Mouse (Mus musculus): ENCODE results near the gene Mapk14.
A peak's percentile ranks its signal among the peaks of the same experiment; 100 is the strongest.
"Not testable (repeated sequence)": the region's sequence is repeated elsewhere in the genome, so short reads cannot be mapped to it uniquely, and the experiment has no call there.

The Mapk14 gene

DNA sequence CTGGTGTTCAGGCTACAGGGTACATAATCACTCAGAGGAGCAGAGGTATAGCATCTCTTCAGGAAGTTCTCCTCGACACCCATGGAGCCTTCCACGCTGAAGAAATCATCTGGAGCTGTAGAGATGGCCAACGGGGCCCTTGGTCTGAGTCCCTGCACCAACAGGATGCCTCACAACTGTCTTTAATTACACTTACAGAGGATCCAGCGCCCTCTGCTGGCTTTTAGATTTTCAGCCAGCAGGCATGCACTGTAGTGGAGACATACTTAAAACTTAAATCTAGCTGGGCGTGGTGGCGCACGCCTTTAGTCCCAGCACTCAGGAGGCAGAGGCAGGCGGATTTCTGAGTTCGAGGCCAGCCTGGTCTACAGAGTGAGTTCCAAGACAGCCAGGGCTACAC lies 52.8 kb downstream of the Mapk14 start:
- no peak for DNase-seq

DNA sequence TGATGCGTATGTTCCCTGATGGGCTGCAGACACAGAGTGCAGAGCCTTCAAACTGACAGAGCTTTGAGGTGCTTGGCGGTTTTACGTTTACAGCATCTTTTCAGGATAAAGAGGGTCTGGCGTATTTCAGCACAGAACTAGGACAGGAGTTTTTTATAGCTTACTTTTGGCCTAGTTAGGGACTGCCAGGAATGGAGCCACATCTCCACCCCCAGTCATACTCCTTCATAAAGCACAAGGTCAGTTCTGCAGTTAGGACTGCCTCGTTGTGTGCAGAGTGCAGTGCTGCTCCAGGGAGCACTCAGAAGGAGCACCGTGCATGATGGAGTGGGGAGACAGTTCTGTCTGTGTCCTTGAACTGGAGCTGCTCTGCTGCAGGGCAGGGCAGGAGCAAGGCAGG lies 54.6 kb downstream of the Mapk14 start:
- DNase-seq, result no peak

DNA sequence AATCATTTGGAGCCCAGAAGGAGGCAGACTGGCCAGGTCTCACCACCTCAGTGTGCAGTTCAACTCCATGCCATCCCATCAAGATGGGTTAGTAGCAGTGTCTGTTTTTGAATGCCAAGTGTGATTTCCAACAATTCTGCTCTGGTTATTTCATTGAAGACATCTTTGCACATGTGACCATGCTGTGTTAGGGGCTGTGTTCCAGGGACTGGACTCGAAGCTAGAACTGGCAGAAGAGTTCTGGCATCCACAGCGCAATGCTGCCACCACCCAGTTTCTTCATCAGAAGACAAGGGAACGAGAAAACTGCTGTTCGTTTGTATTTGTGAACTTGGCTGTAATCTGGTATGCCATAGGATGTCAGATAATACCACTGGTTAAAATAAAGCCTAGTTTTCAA lies 56.9 kb downstream of the Mapk14 start:
- DNase-seq, result no peak

DNA sequence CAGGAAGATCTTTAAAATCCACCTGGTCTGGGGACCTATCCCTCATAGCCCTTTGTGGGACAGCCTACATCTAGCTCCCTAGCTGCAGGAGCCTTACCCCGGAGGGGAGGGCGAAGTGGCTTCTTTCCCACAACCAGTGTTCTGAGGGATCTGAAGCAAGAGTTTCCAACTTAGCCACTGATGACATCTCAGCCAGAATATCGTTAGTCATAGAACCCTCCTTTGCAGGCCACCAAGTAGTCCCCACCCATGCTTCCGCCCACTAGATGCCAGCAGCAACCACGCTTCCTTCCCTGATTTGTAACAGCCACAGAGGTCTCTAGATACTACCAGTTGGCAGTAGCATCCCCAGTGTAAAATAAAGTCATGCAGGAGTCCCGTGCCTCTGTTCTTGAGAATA lies 59.5 kb downstream of the Mapk14 start:
- peak; percentile 35 to 37 for DNase-seq

DNA sequence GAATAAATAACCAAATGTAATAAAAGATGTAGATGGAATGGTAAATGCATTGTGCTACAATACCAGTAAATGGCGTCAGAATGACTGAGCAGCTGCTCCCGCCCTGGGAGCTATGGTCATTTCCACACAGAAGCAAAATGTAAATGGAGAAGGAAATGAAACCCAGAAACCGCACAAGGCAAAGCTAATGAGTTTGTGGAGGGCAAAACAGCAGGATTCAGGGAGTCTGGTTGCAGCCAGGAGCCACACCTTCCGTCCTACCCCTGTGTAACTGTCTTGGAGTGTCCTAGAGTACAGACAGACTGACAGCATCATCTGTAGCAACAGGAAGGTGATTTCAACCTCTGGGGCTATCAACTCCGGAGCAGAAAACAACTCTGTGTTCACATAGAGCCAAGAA lies 65.3 kb downstream of the Mapk14 start:
- DNase-seq, result no peak

DNA sequence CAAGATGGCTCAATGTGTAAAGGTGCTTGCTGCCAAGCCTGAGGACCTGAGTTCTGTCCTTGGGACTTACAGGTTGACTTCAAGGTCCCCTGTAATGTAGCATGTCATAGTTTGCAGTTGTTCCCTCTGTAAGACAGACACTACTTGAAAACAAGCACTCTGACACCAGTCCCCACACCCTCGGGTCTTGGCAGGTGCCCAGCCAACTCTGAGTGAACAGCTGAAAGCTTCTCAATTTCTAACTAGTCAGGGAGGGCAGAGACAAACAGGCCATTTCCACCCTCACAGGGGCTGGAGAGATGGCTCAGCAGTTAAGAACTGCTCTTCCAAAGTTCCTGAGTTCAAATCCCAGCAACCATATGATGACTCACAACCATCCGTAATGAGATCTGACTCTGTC lies 66.3 kb downstream of the Mapk14 start:
- DNase-seq, result no peak

DNA sequence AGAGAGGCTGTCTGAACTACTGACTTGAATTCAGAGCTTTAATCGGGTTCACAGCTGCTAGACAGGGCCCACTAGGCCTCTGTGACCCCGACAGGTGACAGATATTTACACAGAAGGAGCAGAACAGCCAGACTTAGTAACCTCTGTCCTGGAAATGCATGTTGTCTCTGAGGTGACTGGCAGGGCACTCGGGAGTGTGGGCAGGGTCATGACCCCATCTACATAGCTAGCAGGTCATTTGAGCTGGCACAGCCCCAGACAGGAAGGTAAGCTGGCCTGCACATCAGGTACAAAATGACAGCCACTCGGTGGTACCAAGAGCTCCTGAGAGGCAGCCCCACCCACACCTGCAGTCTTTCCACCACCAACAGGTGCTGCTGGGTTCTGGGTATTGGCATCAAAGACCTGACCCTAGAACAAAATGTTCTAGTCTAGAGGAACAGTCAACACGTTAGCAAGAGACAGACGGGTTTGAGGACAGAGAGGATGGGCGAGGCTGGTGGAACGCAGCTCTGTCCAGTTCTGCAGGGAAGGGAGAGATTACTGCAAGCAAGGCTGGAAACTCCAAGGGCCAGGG lies 69.7 kb downstream of the Mapk14 start:
- DNase-seq, result no peak

DNA sequence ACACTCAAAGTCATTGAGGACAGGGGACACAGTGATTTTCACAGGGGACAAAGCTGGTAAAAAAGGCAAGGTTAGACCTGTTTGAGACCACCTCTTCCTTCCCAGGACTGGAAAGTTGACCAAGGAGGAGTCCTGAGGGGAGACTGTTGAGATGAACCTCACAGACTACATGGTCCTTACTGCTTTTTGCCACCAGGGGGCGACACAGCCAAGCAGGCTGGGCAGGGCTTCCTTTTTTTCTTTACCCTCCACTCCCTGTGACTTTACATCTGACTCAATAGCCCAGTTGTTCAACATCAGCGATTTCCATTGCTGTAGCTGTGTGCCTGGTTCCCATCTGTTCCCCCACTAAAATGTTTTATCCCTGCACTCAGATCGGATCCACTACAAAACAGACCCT lies 70.7 kb downstream of the Mapk14 start:
- DNase-seq, result peak; percentile 72 to 88

DNA sequence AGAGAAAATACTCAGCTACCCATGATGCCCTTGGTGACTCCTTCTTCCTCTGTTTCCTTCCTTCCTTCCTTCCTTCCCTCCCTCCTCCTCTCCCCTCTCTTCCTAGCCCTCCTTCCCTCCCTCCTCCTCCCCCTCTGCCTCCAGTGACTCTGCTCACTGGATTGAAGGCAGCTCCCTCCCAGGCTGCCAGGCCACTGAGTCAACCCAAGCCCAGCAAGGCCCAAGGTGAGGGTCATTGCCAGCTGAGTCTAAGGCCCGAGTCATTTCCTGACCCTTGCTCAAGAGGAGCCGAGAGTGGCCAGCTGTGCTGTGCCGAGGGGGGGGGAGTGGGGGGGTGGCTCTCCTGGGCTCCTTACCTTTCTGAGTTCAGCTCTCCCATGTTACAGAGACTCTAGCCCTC lies 75.1 kb downstream of the Mapk14 start:
- no peak for DNase-seq

DNA sequence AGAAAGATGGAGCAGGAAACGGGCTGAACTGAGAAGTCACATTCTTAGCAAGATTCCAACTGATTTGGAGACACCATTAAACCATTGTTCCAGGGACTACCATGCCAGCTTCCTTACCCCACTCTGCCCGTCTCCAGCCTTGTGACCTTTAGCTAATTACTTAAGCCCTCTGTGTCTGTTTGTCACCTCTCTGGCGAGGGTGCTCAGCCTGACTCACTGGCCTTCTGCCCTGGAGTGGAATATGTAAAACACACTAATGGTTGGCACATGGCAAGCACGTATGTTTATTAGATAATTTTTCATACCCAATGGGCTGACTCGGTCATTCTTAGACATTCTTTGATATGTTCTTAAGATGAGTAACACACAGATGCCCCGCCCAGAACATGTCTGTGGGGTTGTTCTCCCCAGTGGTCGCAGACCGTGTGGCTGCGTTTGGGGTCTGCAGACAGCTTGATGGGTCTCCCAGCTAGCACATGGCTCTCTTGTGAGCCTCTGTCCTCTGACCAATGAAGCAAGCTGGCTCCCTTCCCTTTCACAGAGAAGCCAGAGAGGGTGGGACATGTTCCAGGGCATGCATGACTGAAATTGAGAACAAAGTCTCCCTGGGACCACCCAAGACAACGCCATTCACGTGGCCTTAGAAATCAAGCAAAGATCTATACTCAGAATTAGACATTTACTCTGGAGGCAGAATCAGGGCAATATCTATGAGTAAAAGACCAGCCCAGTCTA lies 75.8 kb downstream of the Mapk14 start:
- no peak for DNase-seq

DNA sequence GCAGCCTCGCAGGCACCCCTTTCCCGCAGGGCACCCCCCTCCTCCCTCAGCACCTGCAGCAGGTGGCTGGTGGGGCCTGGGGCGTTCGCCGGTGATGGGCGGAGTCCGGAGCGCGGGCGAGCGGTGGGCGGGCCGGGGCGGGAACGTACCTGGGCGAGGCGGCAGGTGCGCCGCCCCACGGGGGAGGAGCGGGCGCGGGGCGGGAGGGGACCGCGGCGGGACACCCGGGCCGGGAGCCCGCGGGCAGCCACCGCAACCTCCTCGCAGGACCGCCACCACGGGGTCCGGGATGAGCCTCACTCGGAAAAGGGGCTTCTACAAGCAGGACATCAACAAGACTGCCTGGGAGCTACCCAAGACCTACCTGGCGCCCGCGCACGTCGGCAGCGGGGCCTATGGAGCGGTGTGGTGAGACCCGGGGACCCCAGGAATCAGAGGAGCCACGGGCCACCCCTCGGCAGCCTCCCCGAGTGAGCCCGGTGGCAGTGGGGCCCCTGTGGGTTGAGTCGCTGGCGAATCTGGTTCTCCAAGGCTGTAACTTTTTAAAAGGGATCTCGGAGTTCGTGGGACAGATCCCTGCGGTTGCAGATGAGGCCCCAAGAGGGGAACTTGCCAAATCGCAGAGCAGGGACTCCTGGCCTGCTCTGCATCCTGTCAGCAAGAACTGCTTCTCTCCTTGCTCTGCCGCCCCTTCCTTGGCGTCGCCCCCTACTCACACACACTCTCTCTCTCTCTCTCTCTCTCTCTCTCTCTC lies 78.2 kb downstream of the Mapk14 start, which contains the start of gene Mapk13:
Gene Mapk13 (plus strand): TSS at position 177 of the 754 bp plus-strand sequence.
- peak; percentile 44 to 53 for DNase-seq

DNA sequence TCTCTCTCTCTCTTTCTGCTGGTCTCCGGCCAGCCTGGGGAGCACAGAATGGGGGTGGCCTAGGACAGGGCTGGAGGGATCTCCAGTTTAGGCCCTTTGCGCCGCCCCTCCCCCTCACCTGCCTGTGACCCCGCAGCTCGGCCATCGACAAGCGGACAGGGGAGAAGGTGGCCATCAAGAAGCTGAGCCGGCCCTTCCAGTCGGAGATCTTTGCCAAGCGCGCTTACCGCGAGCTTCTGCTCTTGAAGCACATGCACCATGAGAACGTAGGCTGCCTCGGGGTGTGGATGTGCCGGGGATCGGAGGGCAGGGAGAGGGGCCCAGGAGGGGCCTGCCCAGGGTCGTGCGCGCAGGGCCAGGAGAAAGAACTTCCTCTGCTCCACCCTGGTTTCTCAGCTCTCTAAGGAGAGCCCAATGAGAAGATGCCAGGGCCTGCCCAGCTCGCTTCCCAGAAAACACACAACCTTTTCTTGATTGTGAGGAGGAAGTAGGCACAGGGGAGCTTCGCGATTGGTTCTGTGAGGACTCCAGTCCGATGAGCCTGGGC lies 78.8 kb downstream of the Mapk14 start:
- peak; percentile 43 to 53 for DNase-seq

DNA sequence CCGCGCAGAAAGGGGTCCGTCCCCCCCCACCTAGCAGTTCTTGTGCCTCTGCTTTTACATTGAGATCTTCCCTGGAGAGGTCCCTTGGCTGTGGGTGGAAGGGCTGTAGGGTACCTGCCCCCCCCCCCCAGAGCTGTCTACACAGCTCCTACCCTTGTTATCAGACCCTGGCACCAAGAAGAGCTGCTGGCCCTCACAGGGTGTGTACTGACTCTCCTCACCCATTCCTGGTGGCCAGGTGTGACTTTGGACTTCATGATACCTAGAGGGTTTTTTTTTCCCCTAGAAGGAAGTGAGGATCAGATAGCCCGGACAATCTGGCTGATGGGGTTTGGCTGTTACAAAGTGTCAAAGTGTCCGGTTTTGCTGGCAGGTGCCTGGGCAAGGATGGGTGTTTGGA lies 80.2 kb downstream of the Mapk14 start:
- no peak for DNase-seq

DNA sequence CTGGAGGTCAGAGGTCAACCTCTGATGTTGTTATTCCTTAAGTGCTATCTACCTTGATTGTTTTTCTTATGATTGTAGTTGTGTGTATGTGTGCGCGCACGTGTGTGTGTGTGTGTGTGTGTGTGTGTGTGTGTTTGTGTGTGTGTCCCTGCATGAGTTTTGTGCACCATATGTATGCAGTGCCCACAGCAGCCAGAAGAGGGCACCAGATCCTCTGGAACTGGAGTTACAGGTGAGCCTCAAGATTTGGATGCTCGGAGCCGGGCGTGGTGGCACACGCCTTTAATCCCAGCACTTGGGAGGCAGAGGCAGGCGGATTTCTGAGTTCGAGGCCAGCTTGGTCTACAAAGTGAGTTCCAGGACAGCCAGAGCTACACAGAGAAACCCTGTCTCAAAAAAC lies 83.2 kb downstream of the Mapk14 start:
- not testable (repeated sequence) for DNase-seq

DNA sequence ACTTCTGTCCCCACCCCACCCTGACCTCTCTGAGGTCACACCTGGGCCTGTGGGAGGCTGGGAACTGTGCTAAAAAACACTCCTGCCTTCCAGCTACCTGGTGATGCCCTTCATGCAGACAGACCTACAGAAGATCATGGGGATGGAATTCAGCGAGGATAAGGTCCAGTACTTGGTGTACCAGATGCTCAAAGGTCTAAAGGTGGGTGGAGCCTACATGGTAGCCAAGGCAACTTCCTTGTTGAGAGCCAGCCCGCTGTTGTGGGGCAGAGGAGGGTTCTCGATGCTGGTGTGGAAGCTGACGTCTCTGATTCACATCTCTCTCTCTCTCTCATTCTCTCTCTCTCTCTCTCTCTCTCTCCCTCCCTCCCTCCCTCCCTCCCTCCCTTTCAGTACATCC lies 84.0 kb downstream of the Mapk14 start:
- DNase-seq, result no peak

DNA sequence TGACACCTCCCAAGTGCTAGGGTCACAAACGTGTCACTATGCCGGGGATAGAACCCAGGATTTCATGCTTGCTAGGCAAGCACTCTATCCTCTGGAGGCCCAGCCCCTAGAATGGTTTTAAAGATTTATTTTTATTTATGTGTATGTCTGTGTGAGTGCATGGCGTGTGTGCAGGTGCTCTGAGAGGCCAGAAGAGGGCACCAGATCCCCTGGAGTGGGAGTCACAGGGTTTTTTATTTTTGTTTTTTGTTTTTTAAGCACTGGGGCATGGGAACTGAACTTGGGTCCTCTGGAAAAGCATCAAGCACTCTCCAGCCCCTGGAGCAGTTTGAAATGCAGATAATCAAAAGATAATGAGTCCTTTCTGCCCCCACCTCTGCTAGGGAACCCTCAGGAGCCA lies 85.7 kb downstream of the Mapk14 start:
- DNase-seq, result no peak

DNA sequence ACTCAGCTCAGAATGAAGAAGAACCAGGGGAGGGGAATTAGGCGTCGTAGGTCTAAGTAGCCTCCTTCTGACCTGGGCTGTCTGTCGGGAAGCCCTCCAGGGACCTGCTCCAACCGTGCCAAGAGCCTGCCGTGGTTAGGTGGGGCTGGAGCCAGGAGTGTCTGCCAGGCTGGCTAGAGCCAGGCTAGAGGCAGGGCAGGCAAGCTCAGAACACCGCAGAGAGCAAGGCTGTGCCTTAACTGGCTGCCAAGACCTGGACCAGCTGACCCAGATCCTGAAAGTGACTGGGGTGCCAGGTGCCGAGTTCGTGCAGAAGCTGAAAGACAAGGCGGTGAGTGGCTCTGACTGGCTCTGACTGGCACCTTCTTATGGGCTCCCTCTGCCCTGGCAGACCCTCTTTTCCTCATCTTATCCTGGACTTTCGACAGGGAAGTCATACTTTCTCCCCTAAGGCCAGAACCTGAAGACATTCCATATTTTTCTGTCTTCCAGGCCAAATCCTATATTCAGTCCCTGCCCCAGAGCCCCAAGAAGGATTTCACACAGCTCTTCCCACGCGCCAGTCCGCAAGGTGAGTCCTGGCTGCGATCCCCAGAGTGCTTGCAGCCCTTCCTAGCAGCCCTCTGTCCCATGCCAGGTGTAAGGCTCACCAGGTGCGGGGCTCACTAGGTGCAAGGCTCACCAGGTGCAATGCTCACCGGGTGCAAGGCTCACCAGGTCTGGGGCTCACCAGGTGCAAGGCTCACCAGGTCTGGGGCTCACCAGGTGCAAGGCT lies 86.3 kb downstream of the Mapk14 start:
- DNase-seq, result no peak

DNA sequence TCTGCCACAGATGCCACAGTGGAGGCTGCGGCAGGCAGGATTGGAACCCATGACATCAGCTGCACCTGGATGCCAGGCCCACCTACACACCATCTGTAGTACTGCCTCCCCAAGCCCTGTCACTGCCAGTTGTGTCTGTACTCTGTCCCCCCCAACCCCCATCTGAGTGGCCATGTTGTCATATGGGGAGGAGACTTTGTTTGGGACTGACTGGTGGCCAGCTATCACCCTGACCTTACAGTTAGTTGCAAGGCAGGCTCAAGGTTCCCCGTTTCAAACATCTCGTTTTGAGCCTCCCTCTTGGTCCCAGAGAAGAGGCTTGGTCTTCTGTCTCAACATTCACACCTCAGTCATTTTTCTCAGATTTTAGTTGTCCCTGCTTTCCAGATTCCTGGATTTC lies 88.6 kb downstream of the Mapk14 start:
- no peak for DNase-seq

DNA sequence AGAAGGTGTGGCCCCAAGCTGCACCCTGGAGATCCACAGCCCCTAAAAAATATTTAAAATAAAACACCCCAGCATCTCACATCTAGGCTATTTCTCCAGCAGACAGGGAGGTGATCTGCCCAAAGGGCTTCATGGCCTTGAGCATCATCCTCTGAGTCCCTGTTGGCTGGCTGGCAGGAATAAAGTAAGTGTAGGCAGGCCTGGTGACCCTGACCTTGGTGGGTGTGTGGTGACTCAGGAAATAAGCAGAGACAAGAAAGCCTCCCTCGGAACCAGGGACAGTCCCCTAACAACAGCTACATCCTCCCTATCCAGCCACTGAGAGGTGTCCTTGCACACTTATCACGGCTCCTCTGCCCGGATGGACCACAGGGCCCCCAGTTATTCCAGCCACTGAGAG lies 89.7 kb downstream of the Mapk14 start:
- DNase-seq, result no peak

DNA sequence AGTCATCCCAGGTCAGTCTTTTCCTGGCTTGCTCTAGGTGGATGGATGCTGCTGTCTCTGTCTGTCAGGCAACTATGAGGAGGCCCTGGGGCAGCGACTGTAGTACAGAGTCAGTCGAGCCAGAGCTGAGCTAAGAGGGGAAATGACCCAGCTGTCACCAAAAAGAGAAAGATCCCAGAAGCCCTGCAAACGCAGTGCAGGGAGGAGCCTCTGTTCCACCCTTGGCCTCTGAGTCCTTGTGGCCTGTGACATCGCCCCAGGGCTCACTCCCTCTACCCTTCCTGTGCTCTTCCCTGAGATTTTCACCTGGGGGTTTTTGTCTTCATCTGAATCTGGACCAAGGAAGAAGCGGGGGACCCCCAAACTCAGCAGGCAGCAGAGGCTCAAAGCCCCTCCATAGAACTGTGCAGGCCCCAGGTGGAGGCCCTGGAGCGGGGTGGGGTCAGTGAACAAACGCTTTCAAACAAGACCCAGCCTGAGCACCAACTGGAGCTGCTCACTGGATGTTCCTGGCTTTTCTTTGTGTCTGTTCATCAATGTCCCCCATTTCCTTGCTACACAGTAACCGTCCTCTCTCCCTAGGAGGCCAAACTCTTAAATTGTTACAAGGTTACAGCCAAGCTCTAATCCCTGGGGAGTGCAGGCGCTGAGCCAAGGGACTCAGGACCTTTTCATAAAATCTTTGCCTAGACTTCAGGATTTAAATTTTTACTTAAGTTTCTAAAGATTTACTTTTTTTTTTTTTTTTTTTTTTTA lies 90.3 kb downstream of the Mapk14 start:
- DNase-seq, result no peak

DNA sequence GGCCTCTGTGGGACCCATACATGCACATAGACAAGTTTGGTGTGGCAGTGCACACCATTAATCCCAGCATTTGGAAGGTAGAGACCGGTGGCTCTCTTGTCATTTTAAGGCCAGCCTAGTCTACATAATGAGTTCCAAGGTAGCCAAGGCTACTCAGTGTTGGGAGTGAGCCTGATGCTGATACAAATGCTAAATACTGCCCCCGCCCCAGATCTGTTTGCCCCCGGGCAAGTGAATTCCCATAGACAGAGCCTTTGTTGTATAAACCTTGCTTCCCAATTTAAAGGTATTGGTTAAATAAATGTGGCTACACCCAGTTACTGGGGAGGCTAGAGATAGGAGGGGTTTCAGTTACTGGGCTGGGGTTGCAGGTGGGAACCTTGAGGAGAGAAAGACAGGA lies 93.9 kb downstream of the Mapk14 start:
- DNase-seq, result no peak

DNA sequence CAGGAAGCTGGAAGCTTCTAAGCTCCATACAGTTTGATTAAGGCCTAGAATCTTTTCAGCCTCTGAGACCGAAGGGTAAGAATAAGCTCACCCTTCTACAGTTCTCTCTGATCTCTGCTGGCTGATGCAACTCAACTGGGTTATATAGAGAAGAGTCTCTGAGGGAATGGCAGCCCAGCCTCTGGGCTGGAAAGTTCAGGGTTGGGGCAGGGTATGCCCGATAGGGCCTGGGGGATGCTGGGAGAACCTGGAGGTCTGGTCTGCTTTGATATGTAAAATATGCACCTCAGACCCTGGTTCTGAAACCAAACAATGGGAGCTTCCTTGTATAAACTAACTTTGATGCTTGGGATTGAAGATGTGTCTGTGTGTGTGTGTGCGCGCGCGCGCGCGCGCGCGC lies 96.4 kb downstream of the Mapk14 start:
- DNase-seq, result no peak

Data from lung, postnatal 4 days (tissue).